Mouse (Mus musculus): ENCODE data around the gene Hspa12b. TPM values are rescaled to one million over a fixed set of nuclear protein-coding genes. Genes with fewer than 3 reads are reported as not detected.

The Hspa12b gene
- polyA plus RNA-seq, 1 experiment from 2014 or later: 5.0 TPM

DNA sequence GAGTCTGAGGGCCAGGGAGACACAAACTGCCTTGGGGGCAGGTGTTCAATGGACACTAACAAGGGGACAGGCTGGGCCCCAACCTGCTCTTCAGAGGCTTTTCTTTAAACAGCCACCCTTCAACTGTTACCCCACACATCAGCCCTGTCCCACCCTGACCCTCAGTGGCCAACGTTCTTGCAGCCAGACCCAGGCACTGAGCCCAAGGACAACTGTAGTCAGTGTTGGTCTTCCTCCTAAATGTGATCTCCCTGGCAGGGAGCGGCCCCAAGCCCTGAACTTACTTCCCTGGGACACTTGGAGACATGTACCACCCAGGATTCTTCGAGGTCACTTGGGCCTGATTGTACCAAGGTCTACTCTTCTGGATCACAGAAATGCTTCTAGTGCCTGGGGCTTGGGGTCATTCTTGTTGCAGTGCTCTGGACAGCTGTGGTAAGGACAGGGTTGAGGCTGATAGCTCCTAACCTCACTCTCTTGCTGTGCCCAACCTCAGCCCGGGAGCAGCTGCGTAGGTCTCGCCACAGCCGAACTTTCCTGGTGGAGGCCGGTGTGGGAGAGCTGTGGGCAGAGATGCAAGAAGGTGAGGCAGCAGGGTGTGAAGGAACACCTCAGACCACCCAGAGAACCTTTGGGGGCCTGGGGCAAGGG lies 14.4 kb downstream of the Hspa12b start:
- 93% methylated on average over 8 of the region's 8 CpGs for WGBS
- DNase-seq (ENCODE audit: low spot score) (no peak), ATAC-seq (ENCODE audit: insufficient read depth, low FRiP score, low TSS enrichment) (no peak)
- Histone ChIP-seq H3K4me2 (ENCODE audit: low read depth) (no peak overlapping the region), H3K27me3 (ENCODE audit: control insufficient read depth, insufficient read depth, low read length) (no peaks in the 10 kb centered on the region), H3K36me3 (ENCODE audit: control insufficient read depth, insufficient read depth, low read length) (peaks cover 18% of the 10 kb centered on the region), H3K9ac (ENCODE audit: low read length) (no peak overlapping the region), H3K27ac (ENCODE audit: low read depth, low read length) (no peak overlapping the region), H3K4me3 (ENCODE audit: low read depth, low read length) (no peak overlapping the region), H3K4me1 (ENCODE audit: control insufficient read depth, insufficient read depth, low read length) (no peaks in the 10 kb centered on the region), H3K9me3 (ENCODE audit: control insufficient read depth, low read length) (no peaks in the 10 kb centered on the region)

DNA sequence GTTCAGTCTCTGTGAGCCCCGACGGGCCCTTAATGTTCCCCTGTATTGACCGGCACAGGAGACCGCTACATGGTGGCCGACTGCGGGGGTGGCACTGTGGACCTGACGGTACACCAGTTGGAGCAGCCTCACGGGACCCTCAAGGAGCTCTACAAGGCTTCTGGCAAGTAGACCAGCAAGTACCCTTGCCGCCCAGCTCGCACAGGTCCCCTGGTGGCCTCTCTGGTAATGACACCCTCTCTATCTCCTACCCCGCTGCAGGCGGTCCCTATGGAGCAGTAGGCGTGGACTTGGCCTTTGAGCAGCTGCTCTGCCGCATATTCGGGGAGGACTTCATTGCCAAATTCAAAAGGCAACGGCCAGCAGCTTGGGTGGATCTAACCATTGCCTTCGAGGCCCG lies 15.5 kb downstream of the Hspa12b start:
- no peak overlapping the region for H3K27ac ChIP-seq (ENCODE audit: low read depth, low read length)
- ATAC-seq (ENCODE audit: insufficient read depth, low FRiP score, low TSS enrichment) (peak; percentile 50), DNase-seq (ENCODE audit: low spot score) (peak; percentile 77)
- no peaks in the 10 kb centered on the region for H3K9me3 ChIP-seq (ENCODE audit: control insufficient read depth, low read length)
- H3K36me3 ChIP-seq (ENCODE audit: control insufficient read depth, insufficient read depth, low read length): peaks cover 21% of the 10 kb centered on the region
- H3K4me3 ChIP-seq (ENCODE audit: low read depth, low read length): no peak overlapping the region
- WGBS: 22% methylated on average over 18 of the region's 18 CpGs
- H3K4me2 ChIP-seq (ENCODE audit: low read depth): peak overlapping the region; percentile 9; the same call in 1 of the 2 replicates
- no peaks in the 10 kb centered on the region for H3K4me1 ChIP-seq (ENCODE audit: control insufficient read depth, insufficient read depth, low read length)
- no peaks in the 10 kb centered on the region for H3K27me3 ChIP-seq (ENCODE audit: control insufficient read depth, insufficient read depth, low read length)
- no peak overlapping the region for H3K9ac ChIP-seq (ENCODE audit: low read length)

DNA sequence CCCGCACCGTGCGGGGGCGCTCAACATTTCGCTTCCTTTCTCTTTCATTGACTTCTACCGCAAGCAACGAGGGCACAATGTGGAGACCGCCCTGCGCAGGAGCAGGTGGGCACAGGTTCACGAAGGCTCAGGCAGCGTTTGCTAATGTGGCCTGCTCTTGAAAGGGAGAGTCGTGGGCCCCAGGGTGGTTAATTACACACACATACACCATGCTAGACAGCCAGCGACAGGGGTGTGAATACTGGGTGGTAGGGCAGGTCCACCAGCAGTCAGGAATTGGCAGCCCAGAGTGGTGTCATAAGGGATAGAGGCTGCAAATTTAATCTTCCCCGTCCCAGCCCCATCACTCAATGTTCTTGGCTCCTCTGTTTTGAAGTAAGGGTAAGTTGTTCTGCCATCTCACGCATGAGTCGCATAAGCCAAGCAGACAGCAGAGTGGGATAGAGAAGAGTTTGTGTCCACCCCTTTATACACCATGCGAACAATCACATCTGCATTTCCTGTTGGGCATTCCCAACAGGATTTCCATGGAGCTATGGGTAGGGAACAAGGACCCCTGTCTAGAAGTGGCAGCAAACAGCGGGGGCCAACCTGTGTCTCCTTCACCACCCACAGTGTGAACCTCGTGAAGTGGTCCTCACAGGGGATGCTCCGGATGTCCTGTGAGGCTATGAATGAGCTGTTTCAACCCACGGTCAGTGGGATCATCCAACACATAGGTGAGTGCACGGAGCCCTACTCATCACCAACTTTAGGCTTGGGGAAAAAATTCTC lies 16.1 kb downstream of the Hspa12b start:
- H3K9ac ChIP-seq (ENCODE audit: low read length): no peak overlapping the region
- peaks cover 24% of the 10 kb centered on the region for H3K36me3 ChIP-seq (ENCODE audit: control insufficient read depth, insufficient read depth, low read length)
- no peaks in the 10 kb centered on the region for H3K27me3 ChIP-seq (ENCODE audit: control insufficient read depth, insufficient read depth, low read length)
- peak overlapping the region; percentile 9; the same call in 1 of the 2 replicates for H3K4me2 ChIP-seq (ENCODE audit: low read depth)
- 62% methylated on average over 22 of the region's 22 CpGs for WGBS
- H3K27ac ChIP-seq (ENCODE audit: low read depth, low read length): no peak overlapping the region
- DNase-seq (ENCODE audit: low spot score): no peak
- peak; percentile 10; the same call in 1 of the 2 replicates for ATAC-seq (ENCODE audit: insufficient read depth, low FRiP score, low TSS enrichment)
- H3K4me3 ChIP-seq (ENCODE audit: low read depth, low read length): no peak overlapping the region
- no peaks in the 10 kb centered on the region for H3K4me1 ChIP-seq (ENCODE audit: control insufficient read depth, insufficient read depth, low read length)
- H3K9me3 ChIP-seq (ENCODE audit: control insufficient read depth, low read length): no peaks in the 10 kb centered on the region

DNA sequence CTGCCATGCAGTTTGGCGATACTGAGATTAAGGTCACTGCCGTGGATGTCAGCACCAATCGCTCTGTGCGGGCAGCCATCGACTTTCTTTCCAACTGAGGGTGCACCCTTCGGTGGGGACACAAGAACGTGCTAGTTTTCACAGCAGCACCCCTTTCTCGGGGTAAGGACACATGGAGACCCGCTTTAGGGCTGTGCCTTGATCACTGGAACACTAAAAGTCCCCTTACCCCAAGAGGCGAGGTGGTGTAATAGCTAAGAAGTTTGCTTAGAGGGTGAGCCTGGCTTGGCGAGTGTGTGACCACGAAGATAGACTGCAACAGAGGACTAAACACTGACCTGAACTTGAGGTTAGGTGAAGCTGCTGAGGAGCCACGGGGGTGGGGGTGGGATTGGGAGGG lies 18.0 kb downstream of the Hspa12b start:
- H3K4me3 ChIP-seq (ENCODE audit: low read depth, low read length): no peak overlapping the region
- WGBS: 70% methylated on average over 13 of the region's 13 CpGs
- no peaks in the 10 kb centered on the region for H3K9me3 ChIP-seq (ENCODE audit: control insufficient read depth, low read length)
- no peaks in the 10 kb centered on the region for H3K4me1 ChIP-seq (ENCODE audit: control insufficient read depth, insufficient read depth, low read length)
- H3K9ac ChIP-seq (ENCODE audit: low read length): no peak overlapping the region
- H3K27ac ChIP-seq (ENCODE audit: low read depth, low read length): no peak overlapping the region
- no peak overlapping the region for H3K4me2 ChIP-seq (ENCODE audit: low read depth)
- H3K36me3 ChIP-seq (ENCODE audit: control insufficient read depth, insufficient read depth, low read length): peaks cover 30% of the 10 kb centered on the region
- no peak for ATAC-seq (ENCODE audit: insufficient read depth, low FRiP score, low TSS enrichment)
- no peaks in the 10 kb centered on the region for H3K27me3 ChIP-seq (ENCODE audit: control insufficient read depth, insufficient read depth, low read length)
- no peak for DNase-seq (ENCODE audit: low spot score)

DNA sequence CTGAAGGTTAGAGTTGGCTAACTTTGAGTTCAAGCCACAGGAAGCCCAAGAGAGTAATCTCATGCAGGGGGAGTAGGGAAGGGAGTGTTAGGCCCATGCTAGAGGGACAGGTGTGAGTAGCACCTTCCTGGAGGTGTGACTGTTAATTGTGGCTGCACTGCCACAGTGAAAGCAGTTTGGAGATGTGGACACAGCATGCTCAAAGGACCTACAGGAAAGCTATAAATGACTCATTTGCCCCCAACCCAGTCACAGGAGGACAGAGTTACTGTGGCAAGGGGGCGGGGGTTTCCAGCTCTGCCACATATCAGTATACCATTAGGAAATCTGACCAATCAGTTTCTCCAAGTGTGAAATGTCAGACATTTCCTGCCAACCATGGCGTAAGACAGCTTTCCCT lies 18.5 kb downstream of the Hspa12b start:
- peaks cover 30% of the 10 kb centered on the region for H3K36me3 ChIP-seq (ENCODE audit: control insufficient read depth, insufficient read depth, low read length)
- WGBS: 92% methylated on average over 2 of the region's 2 CpGs
- no peak overlapping the region; the same call in 1 of the 2 replicates for H3K9ac ChIP-seq (ENCODE audit: low read length)
- no peak overlapping the region for H3K4me2 ChIP-seq (ENCODE audit: low read depth)
- no peaks in the 10 kb centered on the region for H3K9me3 ChIP-seq (ENCODE audit: control insufficient read depth, low read length)
- no peaks in the 10 kb centered on the region for H3K4me1 ChIP-seq (ENCODE audit: control insufficient read depth, insufficient read depth, low read length)
- H3K27ac ChIP-seq (ENCODE audit: low read depth, low read length): no peak overlapping the region
- H3K27me3 ChIP-seq (ENCODE audit: control insufficient read depth, insufficient read depth, low read length): no peaks in the 10 kb centered on the region
- DNase-seq (ENCODE audit: low spot score) (peak; percentile 4), ATAC-seq (ENCODE audit: insufficient read depth, low FRiP score, low TSS enrichment) (no peak)
- no peak overlapping the region for H3K4me3 ChIP-seq (ENCODE audit: low read depth, low read length)

DNA sequence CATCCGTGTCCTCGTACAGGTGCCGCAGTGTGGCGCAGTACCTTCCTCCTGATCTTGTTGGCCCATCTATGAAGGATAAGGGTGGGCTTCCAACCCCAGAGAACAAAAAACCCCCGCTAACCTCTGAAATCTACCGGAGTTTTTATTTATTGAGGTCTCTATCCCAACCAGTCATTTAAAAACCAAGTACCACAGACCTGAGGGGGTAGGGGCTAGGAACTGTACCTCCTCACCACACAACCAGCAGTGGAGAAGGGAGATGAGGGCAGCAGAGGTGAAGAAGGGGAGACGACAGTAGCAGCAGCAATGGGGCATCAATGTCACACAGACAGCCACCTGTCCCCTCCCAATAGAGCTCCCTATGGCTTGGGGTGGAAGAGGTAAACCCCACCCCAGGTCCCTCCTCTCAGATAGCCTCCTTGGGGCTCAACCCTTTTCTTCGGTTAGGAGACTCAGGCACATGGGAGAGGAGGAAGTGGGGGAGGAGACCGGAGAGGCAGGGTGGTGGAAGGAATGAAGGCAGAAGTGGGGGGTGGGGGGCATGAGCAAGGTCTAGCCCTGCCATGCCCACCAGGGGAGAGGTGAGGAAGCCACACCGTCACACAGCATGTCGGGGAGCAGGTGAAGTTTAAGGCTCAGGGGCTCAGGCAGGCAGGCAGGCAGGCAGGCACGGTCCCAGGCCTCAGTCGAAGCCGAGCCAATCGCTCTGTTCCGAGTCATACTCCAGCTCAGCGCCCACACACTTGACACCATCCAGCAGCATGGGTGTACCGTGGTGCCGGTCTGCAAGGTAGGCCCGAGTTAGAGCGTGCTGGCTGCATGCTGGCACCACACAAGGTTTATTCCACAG lies 19.3 kb downstream of the Hspa12b start:
- no peak overlapping the region for H3K4me3 ChIP-seq (ENCODE audit: low read depth, low read length)
- peaks cover 32% of the 10 kb centered on the region for H3K36me3 ChIP-seq (ENCODE audit: control insufficient read depth, insufficient read depth, low read length)
- 93% methylated on average over 21 of the region's 21 CpGs for WGBS

DNA sequence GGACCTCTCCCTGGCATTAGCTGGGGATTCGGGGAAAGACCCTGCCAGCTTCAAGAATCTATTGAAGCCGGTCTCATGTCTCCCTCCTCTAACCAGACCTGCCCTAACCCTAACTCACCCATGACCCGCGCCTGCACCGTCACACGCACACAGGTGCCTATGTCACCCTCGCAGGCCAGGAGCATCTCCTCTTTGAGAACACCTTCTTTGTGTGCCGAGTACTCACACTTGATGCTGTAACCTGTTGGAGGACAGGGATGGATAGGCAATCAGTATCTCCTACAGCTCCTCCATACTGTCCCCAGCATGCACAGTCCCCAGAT lies 19.9 kb downstream of the Hspa12b start:
- H3K4me3 ChIP-seq (ENCODE audit: low read depth, low read length): no peak overlapping the region
- no peak for ATAC-seq (ENCODE audit: insufficient read depth, low FRiP score, low TSS enrichment)
- no peak overlapping the region for H3K27ac ChIP-seq (ENCODE audit: low read depth, low read length)
- H3K36me3 ChIP-seq (ENCODE audit: control insufficient read depth, insufficient read depth, low read length): peaks cover 32% of the 10 kb centered on the region
- peak; percentile 8 for DNase-seq (ENCODE audit: low spot score)
- 95% methylated on average over 8 of the region's 8 CpGs for WGBS
- H3K4me2 ChIP-seq (ENCODE audit: low read depth): no peak overlapping the region
- no peaks in the 10 kb centered on the region for H3K27me3 ChIP-seq (ENCODE audit: control insufficient read depth, insufficient read depth, low read length)
- no peaks in the 10 kb centered on the region for H3K4me1 ChIP-seq (ENCODE audit: control insufficient read depth, insufficient read depth, low read length)
- no peak overlapping the region for H3K9ac ChIP-seq (ENCODE audit: low read length)
- no peaks in the 10 kb centered on the region for H3K9me3 ChIP-seq (ENCODE audit: control insufficient read depth, low read length)

More for the DNA sequence above, 19.3 kb downstream of the Hspa12b start:
- no peaks in the 10 kb centered on the region for H3K4me1 ChIP-seq (ENCODE audit: control insufficient read depth, insufficient read depth, low read length)
- no peak overlapping the region for H3K27ac ChIP-seq (ENCODE audit: low read depth, low read length)
- ATAC-seq (ENCODE audit: insufficient read depth, low FRiP score, low TSS enrichment) (no peak), DNase-seq (ENCODE audit: low spot score) (peak; percentile 7)
- no peak overlapping the region for H3K9ac ChIP-seq (ENCODE audit: low read length)
- H3K4me2 ChIP-seq (ENCODE audit: low read depth): no peak overlapping the region
- no peaks in the 10 kb centered on the region for H3K27me3 ChIP-seq (ENCODE audit: control insufficient read depth, insufficient read depth, low read length)
- H3K9me3 ChIP-seq (ENCODE audit: control insufficient read depth, low read length): no peaks in the 10 kb centered on the region

DNA sequence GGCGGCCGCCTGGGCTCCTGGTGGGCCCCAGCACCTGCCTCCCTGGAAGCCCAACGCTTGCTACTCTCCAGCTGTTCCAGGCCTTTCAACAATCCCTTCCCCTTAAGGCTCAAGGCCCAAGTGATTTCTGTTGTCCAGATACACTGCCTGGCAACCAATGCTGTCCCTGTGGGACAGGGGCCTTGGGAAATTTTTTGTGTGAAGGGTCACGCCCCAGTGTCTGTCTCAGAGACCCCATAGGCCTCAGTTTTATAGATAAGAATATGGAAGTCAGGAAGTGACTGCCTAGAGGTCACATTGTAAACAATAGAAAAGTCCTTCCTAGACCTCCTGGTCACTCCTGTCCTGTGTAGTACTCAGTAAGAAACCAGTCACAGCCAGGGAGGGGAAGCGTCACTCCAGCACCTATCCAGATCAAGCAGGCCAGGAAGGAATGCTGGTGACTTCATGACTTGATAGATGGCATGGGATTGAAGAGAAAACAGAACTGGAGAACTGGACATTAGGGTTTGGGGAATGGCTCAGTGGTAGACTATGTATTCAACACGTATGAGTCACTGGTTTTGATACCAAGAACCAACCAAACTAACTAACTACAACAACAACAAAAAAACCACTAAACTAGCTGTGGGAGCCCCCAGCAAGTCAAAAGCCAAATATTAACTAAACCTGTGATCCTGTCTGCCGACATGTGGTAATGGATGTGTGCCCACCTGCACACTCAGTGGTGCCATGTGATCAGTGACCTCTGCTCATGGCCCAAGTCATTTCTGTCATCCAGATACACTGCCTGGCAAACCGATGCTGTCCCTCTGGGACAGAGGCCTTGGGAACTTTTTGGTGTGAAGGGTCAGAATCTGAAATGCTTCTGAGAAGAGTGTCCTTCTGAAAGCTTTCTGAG lies 21.5 kb downstream of the Hspa12b start:
- H3K36me3 ChIP-seq (ENCODE audit: control insufficient read depth, insufficient read depth, low read length): peaks cover 28% of the 10 kb centered on the region
- H3K27me3 ChIP-seq (ENCODE audit: control insufficient read depth, insufficient read depth, low read length): no peaks in the 10 kb centered on the region
- WGBS: 88% methylated on average over 8 of the region's 8 CpGs
- no peak overlapping the region for H3K4me3 ChIP-seq (ENCODE audit: low read depth, low read length)
- no peak overlapping the region for H3K9ac ChIP-seq (ENCODE audit: low read length)
- H3K4me2 ChIP-seq (ENCODE audit: low read depth): no peak overlapping the region
- H3K27ac ChIP-seq (ENCODE audit: low read depth, low read length): no peak overlapping the region
- DNase-seq (ENCODE audit: low spot score) (no peak), ATAC-seq (ENCODE audit: insufficient read depth, low FRiP score, low TSS enrichment) (no peak)
- no peaks in the 10 kb centered on the region for H3K9me3 ChIP-seq (ENCODE audit: control insufficient read depth, low read length)
- H3K4me1 ChIP-seq (ENCODE audit: control insufficient read depth, insufficient read depth, low read length): no peaks in the 10 kb centered on the region

All from neural tube, embryonic 11.5 days (tissue).